ENCODE assay signal across 8 mouse cellular contexts in the genomic region with DNA sequence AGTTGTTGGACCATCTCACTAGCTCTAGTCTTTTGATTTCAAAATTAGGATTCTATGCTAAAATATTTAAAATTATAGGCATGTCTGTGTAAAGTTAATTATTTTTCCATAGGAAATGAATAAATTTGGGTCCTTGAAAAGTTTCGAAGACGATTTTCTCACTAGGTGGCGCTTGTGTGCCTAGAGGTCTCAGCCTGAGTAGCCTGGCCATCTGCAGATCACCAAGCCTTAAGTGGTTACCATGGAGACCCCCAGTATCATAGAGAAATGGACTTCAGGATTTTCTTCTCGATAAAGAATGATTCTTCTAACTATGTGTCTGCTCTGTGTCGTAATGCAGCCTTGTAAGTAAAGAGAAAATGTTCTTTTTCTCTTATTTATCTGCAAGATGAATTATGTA. TPM values are rescaled to one million over a fixed set of nuclear protein-coding genes. Genes with fewer than 3 reads are reported as not detected.
DNase-seq lines count a peak whose midpoint lies in the region; ATAC-seq lines count a peak whose summit lies in the region.

No protein-coding gene starts in this region.

- no peak for DNase-seq in frontal cortex, postnatal 14 days (ENCODE audit: low spot score in 2 of 2)
- peak; percentile 35 for DNase-seq in right cerebral cortex, adult 18-20 months
- DNase-seq in right cerebral cortex, postnatal 14 days, result no peak
- no peak for DNase-seq in cerebellum, adult 9-11 months
- no peak for DNase-seq in urinary bladder, postnatal 10 days (ENCODE audit: low spot score)

- no peak overlapping the region for H3K9ac ChIP-seq in hindbrain, embryonic 15.5 days
- H3K9ac ChIP-seq in neural tube, embryonic 13.5 days, result no peak overlapping the region

- H3K4me3 ChIP-seq in hindbrain, embryonic 15.5 days, result no peak overlapping the region
- no peak overlapping the region for H3K4me3 ChIP-seq in neural tube, embryonic 13.5 days

- H3K36me3 ChIP-seq in hindbrain, embryonic 15.5 days, result no peaks in the 10 kb centered on the region
- no peaks in the 10 kb centered on the region for H3K36me3 ChIP-seq in neural tube, embryonic 13.5 days

- no peak overlapping the region for H3K4me2 ChIP-seq in hindbrain, embryonic 15.5 days
- no peak overlapping the region for H3K4me2 ChIP-seq in neural tube, embryonic 13.5 days

- 0 out of 2 replicates have a peak, but pooled peaks cover 6% of the 10 kb centered on the region for H3K27me3 ChIP-seq in hindbrain, embryonic 15.5 days
- H3K27me3 ChIP-seq in neural tube, embryonic 13.5 days, result peaks cover 12% of the 10 kb centered on the region

- no peak overlapping the region for H3K27ac ChIP-seq in hindbrain, embryonic 15.5 days (replicated peaks)
- no peak overlapping the region for H3K27ac ChIP-seq in neural tube, embryonic 13.5 days (replicated peaks)

- H3K9me3 ChIP-seq in hindbrain, embryonic 15.5 days, result no peaks in the 10 kb centered on the region
- H3K9me3 ChIP-seq in neural tube, embryonic 13.5 days, result peaks cover 6% of the 10 kb centered on the region; the same call in 1 of the 2 replicates

- 6% methylated on average over 5 of the region's 5 CpGs for WGBS in hindbrain, embryonic 15.5 days
- WGBS in neural tube, embryonic 13.5 days, result 7% methylated on average over 5 of the region's 5 CpGs

- ATAC-seq in frontal cortex, adult (ENCODE audit: low TSS enrichment), result peak; percentile 62; the same call in 1 of the 2 replicates
- ATAC-seq in hindbrain, embryonic 15.5 days (ENCODE audit: low FRiP score, low read depth), result 0 out of 2 replicates have a peak, but pooled peaks have one; percentile 66
- 0 out of 2 replicates have a peak, but pooled peaks have one; percentile 47 for ATAC-seq in neural tube, embryonic 13.5 days (ENCODE audit: low read depth)

- no peaks in the 10 kb centered on the region for H3K4me1 ChIP-seq in hindbrain, embryonic 15.5 days (replicated peaks)
- peaks cover 5% of the 10 kb centered on the region; the same call in 1 of the 2 replicates for H3K4me1 ChIP-seq in neural tube, embryonic 13.5 days (replicated peaks)

RNA-seq across cellular contexts. Expression of a gene that starts 27.2 kb away (rescaled TPM):
- 6.0 and 6.3 TPM in 2 replicates for polyA plus RNA-seq in hindbrain, embryonic 15.5 days (2015; fragmentation: Nextera tagmentation; extraction: Ambion mirVana)
- polyA plus RNA-seq in neural tube, embryonic 13.5 days (2015; fragmentation: Nextera tagmentation; extraction: Ambion mirVana), result 5.6 and 6.0 TPM in 2 replicates

RNA-seq across cellular contexts. Expression of a gene that starts 57.1 kb away (rescaled TPM):
- not detected in 2 replicates for polyA plus RNA-seq in hindbrain, embryonic 15.5 days (2015; fragmentation: Nextera tagmentation; extraction: Ambion mirVana)
- not detected in 2 replicates for polyA plus RNA-seq in neural tube, embryonic 13.5 days (2015; fragmentation: Nextera tagmentation; extraction: Ambion mirVana)
